Mouse (Mus musculus) ES-E14 (cell line): ENCODE measurements around the gene Zfp607b. TPM values are rescaled to one million over a fixed set of nuclear protein-coding genes. Genes with fewer than 3 reads are reported as not detected.

Experiments
- DNase-seq: peaks from one replicate; pipeline ENCODE4 v3.0.0-alpha.2; 2013; ENCODE audit warnings: low read depth, low spot score
- H3K27ac ChIP-seq: 2 replicates; pipeline ENCODE4 v1.5.1; 2012; ENCODE audit warnings: low read depth, mild to moderate bottlenecking, low read length, moderate library complexity, mixed read lengths; ENCODE audit not compliant: poor library complexity, insufficient read depth, severe bottlenecking
- H3K36me3 ChIP-seq: 2 replicates; pipeline ENCODE4 v1.6.1; 2012; ENCODE audit warnings: mild to moderate bottlenecking, low read length, moderate library complexity, mixed read lengths; ENCODE audit not compliant: control insufficient read depth, poor library complexity, insufficient read depth, severe bottlenecking
- H3K4me1 ChIP-seq, 2 experiments: fragments of 150-350 bp in 1 of 2; sonication (generic) in 1 of 2; 2 replicates each; pipeline ENCODE4 v1.6.1; 2012; ENCODE audit warnings: low read length in 2 of 2, mild to moderate bottlenecking in 1 of 2, mixed read lengths in 1 of 2; ENCODE audit not compliant: control insufficient read depth in 2 of 2, insufficient read depth in 2 of 2, poor library complexity in 1 of 2
- H3K4me3 ChIP-seq, 2 experiments: fragments of 150-350 bp in 1 of 2; sonication (generic) in 1 of 2; 2 replicates each; pipeline ENCODE4 v1.5.1; 2012; ENCODE audit warnings: low read length in 2 of 2, low read depth in 1 of 2, mild to moderate bottlenecking in 1 of 2, mixed read lengths in 1 of 2; ENCODE audit not compliant: insufficient read depth in 1 of 2, poor library complexity in 1 of 2, severe bottlenecking in 1 of 2
- H3K9ac ChIP-seq: 2 replicates; pipeline ENCODE4 v1.6.1; 2012; ENCODE audit warnings: low read depth, mild to moderate bottlenecking, low read length, mixed read lengths; ENCODE audit not compliant: poor library complexity, insufficient read depth, severe bottlenecking
- H3K9me3 ChIP-seq: fragments of 150-350 bp; sonication (generic); 2 replicates; pipeline ENCODE4 v1.6.1; 2012; ENCODE audit warnings: low read depth, mild to moderate bottlenecking, low read length; ENCODE audit not compliant: control insufficient read depth, insufficient read depth
- CHD2 ChIP-seq: IDR thresholded peaks from 2 replicates; pipeline ENCODE4 v1.6.1; 2014; ENCODE audit warnings: mild to moderate bottlenecking, low read depth, low read length, inconsistent platforms
- HCFC1 ChIP-seq: IDR thresholded peaks from 2 replicates; pipeline ENCODE4 v1.6.1; 2012; ENCODE audit warnings: low read length, inconsistent platforms, borderline replicate concordance; ENCODE audit not compliant: insufficient read depth
- MAFK ChIP-seq: IDR thresholded peaks from 2 replicates; pipeline ENCODE4 v1.6.1; 2014; ENCODE audit warnings: mild to moderate bottlenecking, low read depth, low read length, inconsistent platforms; ENCODE audit not compliant: insufficient read depth
- ZC3H11A ChIP-seq: IDR thresholded peaks from 2 replicates; pipeline ENCODE4 v1.6.1; 2012; ENCODE audit warnings: low read depth, mild to moderate bottlenecking, inconsistent platforms, low read length, borderline replicate concordance
- ZNF384 ChIP-seq: IDR thresholded peaks from 2 replicates; pipeline ENCODE4 v1.6.1; 2012; ENCODE audit warnings: low read depth, low read length, inconsistent platforms
- in situ Hi-C, 2 experiments: fragments of 600-800 bp; cut with MboI; formaldehyde crosslinking; loops; one replicate each; pipeline ENCODE4 v1.15.1; 2025; ENCODE audit warnings: low sequenced_read_pairs in 2 of 2, inconsistent platforms in 1 of 2; ENCODE audit not compliant: unreplicated experiment in 2 of 2
- total RNA-seq: library from RNA; depleted of rRNA; stranded (reverse); fragments of 300-350 nt; gene quantifications from 2 replicates; pipeline ENCODE4 v1.2.3, GENCODE M21; 2012

The Zfp607b gene
- total RNA-seq, 1 experiment = 6.6 TPM

GRCm38 (mm10) chr7:27685681-27686080, 3.5 kb upstream of the Zfp607b start:
- in situ Hi-C loops = loop anchor here in 1 of 2 experiments (25.0 kb wide), 1 partner anchor 398 kb away; no protein-coding TSS in a partner anchor
- Histone ChIP-seq H3K4me3 (no peak overlapping the region), H3K4me1 (peaks cover 0 to 4% of the 10 kb centered on the region in 2 experiments; a peak in 1 of 4 replicates), H3K36me3 (no peaks in the 10 kb centered on the region), H3K27ac (no peak overlapping the region), H3K9ac (no peak overlapping the region), H3K9me3 (no peaks in the 10 kb centered on the region)
- no peak for DNase-seq
- TF ChIP-seq ZC3H11A (no peak), HCFC1 (no peak), MAFK (no peak), CHD2 (no peak), ZNF384 (no peak)

GRCm38 (mm10) chr7:27687043-27687442, 2.1 kb upstream of the Zfp607b start:
- in situ Hi-C loops = loop anchor here in 1 of 2 experiments (25.0 kb wide), 1 partner anchor 400 kb away; no protein-coding TSS in a partner anchor
- Histone ChIP-seq H3K27ac (no peak overlapping the region), H3K4me1 (peaks cover 0 to 4% of the 10 kb centered on the region in 2 experiments; a peak in 2 of 4 replicates), H3K36me3 (no peaks in the 10 kb centered on the region), H3K9ac (no peak overlapping the region), H3K4me3 (no peak overlapping the region), H3K9me3 (no peaks in the 10 kb centered on the region)
- no peak for DNase-seq
- TF ChIP-seq ZNF384 (no peak), ZC3H11A (no peak), HCFC1 (no peak), CHD2 (no peak), MAFK (no peak)

- Histone ChIP-seq H3K36me3 (no peaks in the 10 kb centered on the region), H3K4me1 (peaks cover 0 to 4% of the 10 kb centered on the region in 2 experiments; a peak in 2 of 4 replicates), H3K9ac (no peak overlapping the region; the same call in 1 of the 2 replicates), H3K27ac (no peak overlapping the region), H3K9me3 (no peaks in the 10 kb centered on the region), H3K4me3 (peak overlapping the region in 1 of 2 experiments; percentile 8; a peak in 1 of 4 replicates)
- no peak for DNase-seq
- in situ Hi-C loops = loop anchor here in 1 of 2 experiments (25.0 kb wide), 1 partner anchor 401 kb away; no protein-coding TSS in a partner anchor
- TF ChIP-seq HCFC1 (no peak), MAFK (no peak), CHD2 (no peak), ZNF384 (no peak), ZC3H11A (no peak)
Observed at GRCm38 (mm10) chr7:27687836-27688235, 1.3 kb upstream of the Zfp607b start.

- H3K27ac ChIP-seq = no peak overlapping the region; the same call in 1 of the 2 replicates
- peak overlapping the region; percentile 52 to 64 for H3K4me3 ChIP-seq
- in situ Hi-C loops = loop anchor here in 1 of 2 experiments (25.0 kb wide), 1 partner anchor 401 kb away; no protein-coding TSS in a partner anchor
- TF ChIP-seq ZC3H11A (no peak), HCFC1 (no peak)
- H3K36me3 ChIP-seq = no peaks in the 10 kb centered on the region
- H3K9me3 ChIP-seq = no peaks in the 10 kb centered on the region
- DNase-seq = no peak
- H3K9ac ChIP-seq = peak overlapping the region; percentile 63
- peaks cover 0 to 6% of the 10 kb centered on the region in 2 experiments; a peak in 2 of 4 replicates for H3K4me1 ChIP-seq
Observed at GRCm38 (mm10) chr7:27688246-27688788, 823 bp upstream of the Zfp607b start.
